Mouse (Mus musculus) Muller cell, postnatal 12 days (primary cell): ENCODE results near the gene Hspa2.

Experiments
- DNase-seq: peaks from one replicate; pipeline ENCODE4 v3.0.0-alpha.2; 2015; ENCODE audit errors: inconsistent ontology term

Gene Hspa2

GRCm38 (mm10) chr12:76377726-76378125 lies 26.2 kb upstream of the Hspa2 start:
- DNase-seq = no peak

GRCm38 (mm10) chr12:76378556-76378955 lies 25.4 kb upstream of the Hspa2 start:
- no peak for DNase-seq

GRCm38 (mm10) chr12:76380151-76380550 lies 23.8 kb upstream of the Hspa2 start:
- DNase-seq = no peak

- no peak for DNase-seq
These were observed 18.6 kb upstream of the Hspa2 start for GRCm38 (mm10) chr12:76385342-76385741.

GRCm38 (mm10) chr12:76388794-76389193 lies 15.2 kb upstream of the Hspa2 start:
- no peak for DNase-seq

GRCm38 (mm10) chr12:76391595-76392271 lies 12.2 kb upstream of the Hspa2 start:
- DNase-seq = no peak

GRCm38 (mm10) chr12:76392979-76393378 lies 11.0 kb upstream of the Hspa2 start:
- DNase-seq = no peak

- no peak for DNase-seq
These were observed 6.7 kb upstream of the Hspa2 start for GRCm38 (mm10) chr12:76397281-76397680.

- DNase-seq = no peak
These were observed 2.3 kb upstream of the Hspa2 start for GRCm38 (mm10) chr12:76401674-76402073.

GRCm38 (mm10) chr12:76402991-76403885 lies 738 bp upstream of the Hspa2 start:
- no peak for DNase-seq

GRCm38 (mm10) chr12:76404836-76405182 lies 833 bp downstream of the Hspa2 start:
- no peak for DNase-seq

- DNase-seq = no peak
These were observed 1.4 kb downstream of the Hspa2 start for GRCm38 (mm10) chr12:76405183-76405970.

GRCm38 (mm10) chr12:76405971-76406370 lies 2.0 kb downstream of the Hspa2 start:
- no peak for DNase-seq

- DNase-seq = no peak
These were observed 3.2 kb downstream of the Hspa2 start for GRCm38 (mm10) chr12:76407184-76407583.

- no peak for DNase-seq
These were observed 5.2 kb downstream of the Hspa2 start for GRCm38 (mm10) chr12:76409166-76409565.

GRCm38 (mm10) chr12:76415383-76416010 lies 11.5 kb downstream of the Hspa2 start:
- DNase-seq = no peak

GRCm38 (mm10) chr12:76417433-76417854 lies 13.5 kb downstream of the Hspa2 start, which contains the start of gene Ppp1r36:
Gene Ppp1r36 (plus strand): TSS chr12:76417538.
- peak; percentile 19 for DNase-seq

GRCm38 (mm10) chr12:76418346-76418745 lies 14.4 kb downstream of the Hspa2 start:
- no peak for DNase-seq

- no peak for DNase-seq
These were observed 21.3 kb downstream of the Hspa2 start for GRCm38 (mm10) chr12:76425256-76425655.

- no peak for DNase-seq
These were observed 23.6 kb downstream of the Hspa2 start for GRCm38 (mm10) chr12:76427546-76427945.

GRCm38 (mm10) chr12:76430879-76431406 lies 27.0 kb downstream of the Hspa2 start:
- no peak for DNase-seq
